Mouse (Mus musculus): ENCODE measurements around the gene Aamdc. TPM values are rescaled to one million over a fixed set of nuclear protein-coding genes. Genes with fewer than 3 reads are reported as not detected.
A peak's percentile ranks its signal among the peaks of the same experiment; 100 is the strongest.

Aamdc gene
- 15.7 and 16.1 TPM in 2 replicates for polyA plus RNA-seq (2015; fragmentation: Nextera tagmentation; extraction: Ambion mirVana)

- H3K36me3 ChIP-seq (ENCODE audit: control insufficient read depth, insufficient read depth): no peaks in the 10 kb centered on the region
These were observed at the start of gene Aamdc, which contains the start of gene Rsf1 for GRCm38 (mm10) chr7:97579067-97579975. Gene Aamdc (minus strand): TSS chr7:97579497. Gene Rsf1 (plus strand): TSS chr7:97579889.

GRCm38 (mm10) chr7:97623402-97623801 lies 44.1 kb upstream of the Aamdc start:
- no peaks in the 10 kb centered on the region for H3K36me3 ChIP-seq (ENCODE audit: control insufficient read depth, insufficient read depth)

More at GRCm38 (mm10) chr7:97579067-97579975, at the start of gene Aamdc, which contains the start of gene Rsf1:
- peak within 1 kb of the TSS; percentile 91 for H3K4me3 ChIP-seq (ENCODE audit: low read depth, low read length)
- peak within 1 kb of the TSS; percentile 65 for H3K4me2 ChIP-seq (ENCODE audit: low read depth, low read length)
- no peaks in the 10 kb centered on the region for H3K27me3 ChIP-seq (ENCODE audit: control insufficient read depth, insufficient read depth, low read depth, low read length)
- H3K9ac ChIP-seq (ENCODE audit: low read depth, low read length): peak within 1 kb of the TSS; percentile 95
- peaks cover 12% of the 10 kb centered on the region for H3K4me1 ChIP-seq (ENCODE audit: control insufficient read depth, low read depth, low read length)
- peak within 1 kb of the TSS; percentile 95 for H3K27ac ChIP-seq (ENCODE audit: low read length)
- H3K9me3 ChIP-seq (replicated peaks; ENCODE audit: control insufficient read depth, low read length): no peaks in the 10 kb centered on the region
- WGBS (ENCODE audit: insufficient replicate concordance): under 1% methylated on average over 60 of the region's 68 CpGs
- peak; percentile 87 for ATAC-seq (ENCODE audit: low read depth)

GRCm38 (mm10) chr7:97622676-97623075 lies 43.4 kb upstream of the Aamdc start:
- WGBS (ENCODE audit: insufficient replicate concordance): 83% methylated on average over 1 of the region's 1 CpGs
- Histone ChIP-seq H3K9me3 (replicated peaks; ENCODE audit: control insufficient read depth, low read length) (no peaks in the 10 kb centered on the region), H3K4me1 (ENCODE audit: control insufficient read depth, low read depth, low read length) (no peaks in the 10 kb centered on the region), H3K36me3 (ENCODE audit: control insufficient read depth, insufficient read depth) (no peaks in the 10 kb centered on the region), H3K4me3 (ENCODE audit: low read depth, low read length) (no peak overlapping the region), H3K9ac (ENCODE audit: low read depth, low read length) (no peak overlapping the region), H3K27me3 (ENCODE audit: control insufficient read depth, insufficient read depth, low read depth, low read length) (no peaks in the 10 kb centered on the region), H3K27ac (ENCODE audit: low read length) (no peak overlapping the region), H3K4me2 (ENCODE audit: low read depth, low read length) (no peak overlapping the region)
- no peak for ATAC-seq (ENCODE audit: low read depth)

More at GRCm38 (mm10) chr7:97623402-97623801, 44.1 kb upstream of the Aamdc start:
- H3K9me3 ChIP-seq (replicated peaks; ENCODE audit: control insufficient read depth, low read length): no peaks in the 10 kb centered on the region
- no peak overlapping the region for H3K4me3 ChIP-seq (ENCODE audit: low read depth, low read length)
- no peaks in the 10 kb centered on the region for H3K27me3 ChIP-seq (ENCODE audit: control insufficient read depth, insufficient read depth, low read depth, low read length)
- no peak overlapping the region for H3K9ac ChIP-seq (ENCODE audit: low read depth, low read length)
- H3K27ac ChIP-seq (ENCODE audit: low read length): no peak overlapping the region
- no peak overlapping the region for H3K4me2 ChIP-seq (ENCODE audit: low read depth, low read length)
- H3K4me1 ChIP-seq (ENCODE audit: control insufficient read depth, low read depth, low read length): no peaks in the 10 kb centered on the region
- ATAC-seq (ENCODE audit: low read depth): no peak

GRCm38 (mm10) chr7:97621346-97621745 lies 42.0 kb upstream of the Aamdc start:
- H3K36me3 ChIP-seq (ENCODE audit: control insufficient read depth, insufficient read depth): no peaks in the 10 kb centered on the region
- H3K27me3 ChIP-seq (ENCODE audit: control insufficient read depth, insufficient read depth, low read depth, low read length): no peaks in the 10 kb centered on the region
- H3K4me2 ChIP-seq (ENCODE audit: low read depth, low read length): no peak overlapping the region
- no peaks in the 10 kb centered on the region for H3K9me3 ChIP-seq (replicated peaks; ENCODE audit: control insufficient read depth, low read length)
- no peak overlapping the region for H3K9ac ChIP-seq (ENCODE audit: low read depth, low read length)
- no peak overlapping the region for H3K27ac ChIP-seq (ENCODE audit: low read length)
- ATAC-seq (ENCODE audit: low read depth): no peak
- H3K4me1 ChIP-seq (ENCODE audit: control insufficient read depth, low read depth, low read length): no peaks in the 10 kb centered on the region
- no peak overlapping the region for H3K4me3 ChIP-seq (ENCODE audit: low read depth, low read length)
- 79% methylated on average over 5 of the region's 5 CpGs for WGBS (ENCODE audit: insufficient replicate concordance)

GRCm38 (mm10) chr7:97598548-97598947 lies 19.3 kb upstream of the Aamdc start:
- no peak for ATAC-seq (ENCODE audit: low read depth)
- no peak overlapping the region for H3K27ac ChIP-seq (ENCODE audit: low read length)
- no peaks in the 10 kb centered on the region for H3K9me3 ChIP-seq (replicated peaks; ENCODE audit: control insufficient read depth, low read length)
- WGBS (ENCODE audit: insufficient replicate concordance): 52% methylated on average over 2 of the region's 2 CpGs
- H3K27me3 ChIP-seq (ENCODE audit: control insufficient read depth, insufficient read depth, low read depth, low read length): no peaks in the 10 kb centered on the region
- H3K36me3 ChIP-seq (ENCODE audit: control insufficient read depth, insufficient read depth): no peaks in the 10 kb centered on the region
- H3K4me2 ChIP-seq (ENCODE audit: low read depth, low read length): no peak overlapping the region
- no peak overlapping the region for H3K9ac ChIP-seq (ENCODE audit: low read depth, low read length)
- no peak overlapping the region for H3K4me3 ChIP-seq (ENCODE audit: low read depth, low read length)
- H3K4me1 ChIP-seq (ENCODE audit: control insufficient read depth, low read depth, low read length): peaks cover 6% of the 10 kb centered on the region

- Histone ChIP-seq H3K9me3 (replicated peaks; ENCODE audit: control insufficient read depth, low read length) (no peaks in the 10 kb centered on the region), H3K9ac (ENCODE audit: low read depth, low read length) (no peak overlapping the region), H3K36me3 (ENCODE audit: control insufficient read depth, insufficient read depth) (no peaks in the 10 kb centered on the region), H3K4me3 (ENCODE audit: low read depth, low read length) (no peak overlapping the region), H3K27ac (ENCODE audit: low read length) (no peak overlapping the region), H3K4me1 (ENCODE audit: control insufficient read depth, low read depth, low read length) (peaks cover 27% of the 10 kb centered on the region), H3K4me2 (ENCODE audit: low read depth, low read length) (no peak overlapping the region), H3K27me3 (ENCODE audit: control insufficient read depth, insufficient read depth, low read depth, low read length) (no peaks in the 10 kb centered on the region)
- ATAC-seq (ENCODE audit: low read depth): no peak
- WGBS (ENCODE audit: insufficient replicate concordance): 74% methylated on average over 2 of the region's 2 CpGs
These were observed 14.2 kb upstream of the Aamdc start for GRCm38 (mm10) chr7:97593535-97593934.

GRCm38 (mm10) chr7:97592396-97592795 lies 13.1 kb upstream of the Aamdc start:
- H3K4me1 ChIP-seq (ENCODE audit: control insufficient read depth, low read depth, low read length): peaks cover 25% of the 10 kb centered on the region
- no peak overlapping the region for H3K27ac ChIP-seq (ENCODE audit: low read length)
- H3K36me3 ChIP-seq (ENCODE audit: control insufficient read depth, insufficient read depth): no peaks in the 10 kb centered on the region
- no peak overlapping the region for H3K9ac ChIP-seq (ENCODE audit: low read depth, low read length)
- H3K9me3 ChIP-seq (replicated peaks; ENCODE audit: control insufficient read depth, low read length): no peaks in the 10 kb centered on the region
- ATAC-seq (ENCODE audit: low read depth): no peak
- H3K27me3 ChIP-seq (ENCODE audit: control insufficient read depth, insufficient read depth, low read depth, low read length): no peaks in the 10 kb centered on the region
- WGBS (ENCODE audit: insufficient replicate concordance): 83% methylated on average over 4 of the region's 4 CpGs
- H3K4me2 ChIP-seq (ENCODE audit: low read depth, low read length): no peak overlapping the region
- no peak overlapping the region for H3K4me3 ChIP-seq (ENCODE audit: low read depth, low read length)

GRCm38 (mm10) chr7:97591336-97591735 lies 12.0 kb upstream of the Aamdc start:
- H3K4me3 ChIP-seq (ENCODE audit: low read depth, low read length): no peak overlapping the region
- no peaks in the 10 kb centered on the region for H3K36me3 ChIP-seq (ENCODE audit: control insufficient read depth, insufficient read depth)
- no peaks in the 10 kb centered on the region for H3K27me3 ChIP-seq (ENCODE audit: control insufficient read depth, insufficient read depth, low read depth, low read length)
- H3K9ac ChIP-seq (ENCODE audit: low read depth, low read length): no peak overlapping the region
- WGBS (ENCODE audit: insufficient replicate concordance): 56% methylated on average over 6 of the region's 6 CpGs
- H3K4me2 ChIP-seq (ENCODE audit: low read depth, low read length): no peak overlapping the region
- peak; percentile 23; the same call in 1 of the 2 replicates for ATAC-seq (ENCODE audit: low read depth)
- H3K27ac ChIP-seq (ENCODE audit: low read length): no peak overlapping the region
- H3K9me3 ChIP-seq (replicated peaks; ENCODE audit: control insufficient read depth, low read length): no peaks in the 10 kb centered on the region
- H3K4me1 ChIP-seq (ENCODE audit: control insufficient read depth, low read depth, low read length): peaks cover 25% of the 10 kb centered on the region

GRCm38 (mm10) chr7:97590488-97590887 lies 11.2 kb upstream of the Aamdc start:
- no peaks in the 10 kb centered on the region for H3K36me3 ChIP-seq (ENCODE audit: control insufficient read depth, insufficient read depth)
- WGBS (ENCODE audit: insufficient replicate concordance): 12% methylated on average over 3 of the region's 3 CpGs
- peaks cover 25% of the 10 kb centered on the region for H3K4me1 ChIP-seq (ENCODE audit: control insufficient read depth, low read depth, low read length)
- ATAC-seq (ENCODE audit: low read depth): peak; percentile 68
- no peaks in the 10 kb centered on the region for H3K27me3 ChIP-seq (ENCODE audit: control insufficient read depth, insufficient read depth, low read depth, low read length)
- H3K9me3 ChIP-seq (replicated peaks; ENCODE audit: control insufficient read depth, low read length): no peaks in the 10 kb centered on the region
- H3K27ac ChIP-seq (ENCODE audit: low read length): 0 out of 2 replicates have a peak overlapping the region, but pooled peaks have one; percentile 5
- no peak overlapping the region for H3K4me3 ChIP-seq (ENCODE audit: low read depth, low read length)
- H3K9ac ChIP-seq (ENCODE audit: low read depth, low read length): no peak overlapping the region
- no peak overlapping the region for H3K4me2 ChIP-seq (ENCODE audit: low read depth, low read length)
